Comparison of ENCODE assay signal across 10 mouse cellular contexts in genomic region chr5:142768352-142769267, GRCm38 (mm10). TPM values are rescaled to one million over a fixed set of nuclear protein-coding genes. Genes with fewer than 3 reads are reported as not detected.
DNase-seq lines count a peak whose midpoint lies in the region; ATAC-seq and TF ChIP-seq lines count a peak whose summit lies in the region.
"Had no signal": no experiment of that assay in that cellular context is flagged by ENCODE, and none has a peak within 500 bp of the region (broad histone marks: within the 10 kb centered on the region; RNA-seq: fewer than 3 reads in every experiment).

No protein-coding gene starts in this region.

- H3K27me3 ChIP-seq in heart, postnatal 0 days (ENCODE audit: control insufficient read depth, insufficient read depth, low read length) = no peaks in the 10 kb centered on the region
- no peaks in the 10 kb centered on the region for H3K27me3 ChIP-seq in hindbrain, embryonic 10.5 days (ENCODE audit: insufficient read depth, poor library complexity, severe bottlenecking)
- H3K27me3 ChIP-seq in midbrain, embryonic 15.5 days (replicated peaks) = no peaks in the 10 kb centered on the region
- H3K27me3 ChIP-seq: CH12.LX had no signal

- no peak for TF ChIP-seq CTCF in heart, postnatal 0 days (IDR thresholded peaks at IDR 0.05; ENCODE audit: low read depth)

- 0 out of 2 replicates have a peak, but pooled peaks cover 3% of the 10 kb centered on the region for H3K4me1 ChIP-seq in heart, postnatal 0 days (ENCODE audit: control insufficient read depth, insufficient read depth)
- H3K4me1 ChIP-seq in hindbrain, embryonic 10.5 days (replicated peaks) = peaks cover 19% of the 10 kb centered on the region
- peaks cover 28% of the 10 kb centered on the region for H3K4me1 ChIP-seq in midbrain, embryonic 15.5 days

- no peak for DNase-seq in heart, postnatal 0 days (ENCODE audit: low spot score)
- no peak for DNase-seq in heart, postnatal 10 days
- DNase-seq in embryo, embryonic 10.5 days (ENCODE audit: low spot score) = peak; percentile 21
- no peak for DNase-seq in hindbrain, embryonic 10.5 days (ENCODE audit: low spot score)
- no peak for DNase-seq in spleen, adult 18-20 months
- DNase-seq in right cerebral cortex, postnatal 4 days = no peak
- no peak for DNase-seq in gastrocnemius, postnatal 25 days

- H3K4me2 ChIP-seq in heart, postnatal 0 days (ENCODE audit: low read depth, low read length) = no peak overlapping the region
- H3K4me2 ChIP-seq in midbrain, embryonic 15.5 days = no peak overlapping the region

- peak overlapping the region; percentile 38; the same call in 1 of the 2 replicates for H3K27ac ChIP-seq in heart, postnatal 0 days (ENCODE audit: low read depth)
- peak overlapping the region; percentile 69 for H3K27ac ChIP-seq in hindbrain, embryonic 10.5 days
- peak overlapping the region; percentile 76 for H3K27ac ChIP-seq in midbrain, embryonic 15.5 days

- H3K9ac ChIP-seq in heart, postnatal 0 days (replicated peaks; ENCODE audit: low read depth, low read length) = no peak overlapping the region
- no peak overlapping the region for H3K9ac ChIP-seq in midbrain, embryonic 15.5 days

- no peak for ATAC-seq in heart, postnatal 0 days (ENCODE audit: insufficient read depth, low read depth)
- ATAC-seq in midbrain, embryonic 15.5 days (replicated peaks) = peak; percentile 31; the same call in 1 of the 2 replicates

- H3K36me3 ChIP-seq in heart, postnatal 0 days (replicated peaks; ENCODE audit: control insufficient read depth, insufficient read depth, low read length) = peaks cover 79% of the 10 kb centered on the region
- H3K36me3 ChIP-seq in hindbrain, embryonic 10.5 days = peaks cover 95% of the 10 kb centered on the region
- peaks cover 49% of the 10 kb centered on the region for H3K36me3 ChIP-seq in midbrain, embryonic 15.5 days (replicated peaks)

- TF ChIP-seq EP300 in heart, postnatal 0 days (IDR thresholded peaks at IDR 0.05; ENCODE audit: low read depth) = no peak

- intact Hi-C loops in heart, postnatal 10 days (cut with DNase I) = loop anchor here (1.0 to 5.0 kb wide), 5 partner anchors 46 to 299 kb away; no protein-coding TSS in a partner anchor

- H3K4me3 ChIP-seq in heart, postnatal 0 days (ENCODE audit: low read depth, low read length) = no peak overlapping the region
- H3K4me3 ChIP-seq in hindbrain, embryonic 10.5 days = no peak overlapping the region
- no peak overlapping the region for H3K4me3 ChIP-seq in midbrain, embryonic 15.5 days
- H3K4me3 ChIP-seq: myocyte had no signal

- WGBS in heart, postnatal 0 days = 48% methylated on average over 10 of the region's 10 CpGs
- WGBS in hindbrain, embryonic 10.5 days = 49% methylated on average over 10 of the region's 10 CpGs
- WGBS in midbrain, embryonic 15.5 days = 36% methylated on average over 10 of the region's 10 CpGs

- no peaks in the 10 kb centered on the region for H3K9me3 ChIP-seq in heart, postnatal 0 days (replicated peaks; ENCODE audit: control insufficient read depth, low read length)
- H3K9me3 ChIP-seq in hindbrain, embryonic 10.5 days = no peaks in the 10 kb centered on the region
- no peaks in the 10 kb centered on the region for H3K9me3 ChIP-seq in midbrain, embryonic 15.5 days

RNA-seq across cellular contexts. Expression of gene Tnrc18, which starts 48.9 kb away (rescaled TPM):
- total RNA-seq in heart, postnatal 0 days (2014; rRNA removed; ENCODE audit: low replicate concordance) = 69.3 and 79.0 TPM in 2 replicates
- polyA plus RNA-seq in heart, postnatal 0 days (2015; fragmentation: Nextera tagmentation; extraction: Ambion mirVana) = 10.4 TPM in 2 replicates
- 10 to 100 TPM; 80.1 to 91.3 TPM for total RNA-seq in heart, postnatal 10 days (2021)
- 25.2 and 39.3 TPM in 2 replicates for polyA plus RNA-seq in hindbrain, embryonic 10.5 days (2016; fragmentation: Nextera tagmentation; extraction: Ambion mirVana)
- 36.3 and 38.6 TPM in 2 replicates for polyA plus RNA-seq in midbrain, embryonic 15.5 days (2015; fragmentation: Nextera tagmentation; extraction: Ambion mirVana)
- 10 to 100 TPM; 25.2 to 31.6 TPM for total RNA-seq in gastrocnemius, postnatal 25 days (2021)
